Mouse (Mus musculus): ENCODE measurements around the gene Foxred1. TPM values are rescaled to one million over a fixed set of nuclear protein-coding genes. Genes with fewer than 3 reads are reported as not detected.

Foxred1 gene
- polyA plus RNA-seq, 1 experiment from 2014 or later, result 18.9 TPM

- Histone ChIP-seq H3K27ac (peak within 1 kb of the TSS; percentile 88), H3K36me3 (ENCODE audit: inconsistent target) (peaks cover 3% of the 10 kb centered on the region; the same call in 1 of the 2 replicates), H3K79me2 (ENCODE audit: inconsistent target) (peaks cover 9% of the 10 kb centered on the region; the same call in 1 of the 2 replicates), H3K4me3 (ENCODE audit: inconsistent target) (peak within 1 kb of the TSS; percentile 82)
- under 1% methylated on average over 38 of the region's 38 CpGs for WGBS (ENCODE audit: missing documents)
Measured at GRCm38 (mm10) chr9:35175251-35176123, 35.4 kb downstream of the Foxred1 start, which contains the start of gene Dcps. Gene Dcps, minus strand, starts transcription at chr9:35176061.

GRCm38 (mm10) chr9:35173331-35173730 is 37.5 kb downstream of the Foxred1 start:
- Histone ChIP-seq H3K79me2 (ENCODE audit: inconsistent target) (peaks cover 9% of the 10 kb centered on the region; the same call in 1 of the 2 replicates), H3K36me3 (ENCODE audit: inconsistent target) (peaks cover 9% of the 10 kb centered on the region; the same call in 1 of the 2 replicates), H3K27ac (no peak overlapping the region), H3K4me3 (ENCODE audit: inconsistent target) (no peak overlapping the region)
- WGBS (ENCODE audit: missing documents), result 78% methylated on average over 1 of the region's 1 CpGs

- no peak overlapping the region for H3K27ac ChIP-seq
- 78% methylated on average over 6 of the region's 7 CpGs for WGBS (ENCODE audit: missing documents)
- H3K4me3 ChIP-seq (ENCODE audit: inconsistent target), result no peak overlapping the region
- H3K79me2 ChIP-seq (ENCODE audit: inconsistent target), result peaks cover 9% of the 10 kb centered on the region; the same call in 1 of the 2 replicates
- peaks cover 9% of the 10 kb centered on the region; the same call in 1 of the 2 replicates for H3K36me3 ChIP-seq (ENCODE audit: inconsistent target)
Measured at GRCm38 (mm10) chr9:35170071-35170470, 40.8 kb downstream of the Foxred1 start.

- no peak overlapping the region for H3K27ac ChIP-seq
- peaks cover 9% of the 10 kb centered on the region; the same call in 1 of the 2 replicates for H3K36me3 ChIP-seq (ENCODE audit: inconsistent target)
- no peak overlapping the region for H3K4me3 ChIP-seq (ENCODE audit: inconsistent target)
- 87% methylated on average over 9 of the region's 9 CpGs for WGBS (ENCODE audit: missing documents)
- H3K79me2 ChIP-seq (ENCODE audit: inconsistent target), result no peaks in the 10 kb centered on the region
Measured at GRCm38 (mm10) chr9:35166798-35167635, 43.8 kb downstream of the Foxred1 start.

GRCm38 (mm10) chr9:35166144-35166797 is 44.6 kb downstream of the Foxred1 start:
- Histone ChIP-seq H3K36me3 (ENCODE audit: inconsistent target) (peaks cover 9% of the 10 kb centered on the region; the same call in 1 of the 2 replicates), H3K79me2 (ENCODE audit: inconsistent target) (no peaks in the 10 kb centered on the region), H3K4me3 (ENCODE audit: inconsistent target) (no peak overlapping the region), H3K27ac (no peak overlapping the region)
- WGBS (ENCODE audit: missing documents), result 84% methylated on average over 3 of the region's 3 CpGs

GRCm38 (mm10) chr9:35164142-35164874 is 46.5 kb downstream of the Foxred1 start:
- Histone ChIP-seq H3K36me3 (ENCODE audit: inconsistent target) (no peaks in the 10 kb centered on the region; the same call in 1 of the 2 replicates), H3K4me3 (ENCODE audit: inconsistent target) (no peak overlapping the region), H3K79me2 (ENCODE audit: inconsistent target) (no peaks in the 10 kb centered on the region), H3K27ac (no peak overlapping the region)
- WGBS (ENCODE audit: missing documents), result 81% methylated on average over 5 of the region's 5 CpGs

- Histone ChIP-seq H3K4me3 (ENCODE audit: inconsistent target) (no peak overlapping the region), H3K79me2 (ENCODE audit: inconsistent target) (no peaks in the 10 kb centered on the region), H3K27ac (no peak overlapping the region), H3K36me3 (ENCODE audit: inconsistent target) (no peaks in the 10 kb centered on the region)
- 64% methylated on average over 11 of the region's 11 CpGs for WGBS (ENCODE audit: missing documents)
Measured at GRCm38 (mm10) chr9:35163011-35163690, 47.7 kb downstream of the Foxred1 start.

GRCm38 (mm10) chr9:35161721-35162120 is 49.1 kb downstream of the Foxred1 start:
- Histone ChIP-seq H3K27ac (no peak overlapping the region), H3K79me2 (ENCODE audit: inconsistent target) (no peaks in the 10 kb centered on the region), H3K4me3 (ENCODE audit: inconsistent target) (no peak overlapping the region), H3K36me3 (ENCODE audit: inconsistent target) (no peaks in the 10 kb centered on the region)
- 95% methylated on average over 7 of the region's 7 CpGs for WGBS (ENCODE audit: missing documents)

- no peak overlapping the region for H3K4me3 ChIP-seq (ENCODE audit: inconsistent target)
- 95% methylated on average over 2 of the region's 2 CpGs for WGBS (ENCODE audit: missing documents)
- H3K27ac ChIP-seq, result no peak overlapping the region
- no peaks in the 10 kb centered on the region for H3K79me2 ChIP-seq (ENCODE audit: inconsistent target)
- no peaks in the 10 kb centered on the region for H3K36me3 ChIP-seq (ENCODE audit: inconsistent target)
Measured at GRCm38 (mm10) chr9:35160662-35161061, 50.2 kb downstream of the Foxred1 start.

- Histone ChIP-seq H3K27ac (no peak overlapping the region), H3K79me2 (ENCODE audit: inconsistent target) (no peaks in the 10 kb centered on the region), H3K36me3 (ENCODE audit: inconsistent target) (no peaks in the 10 kb centered on the region), H3K4me3 (ENCODE audit: inconsistent target) (no peak overlapping the region)
- 91% methylated on average over 2 of the region's 3 CpGs for WGBS (ENCODE audit: missing documents)
Measured at GRCm38 (mm10) chr9:35158477-35158876, 52.4 kb downstream of the Foxred1 start.

GRCm38 (mm10) chr9:35156862-35157261 is 54.0 kb downstream of the Foxred1 start:
- 94% methylated on average over 4 of the region's 4 CpGs for WGBS (ENCODE audit: missing documents)
- no peak overlapping the region for H3K4me3 ChIP-seq (ENCODE audit: inconsistent target)
- H3K79me2 ChIP-seq (ENCODE audit: inconsistent target), result no peaks in the 10 kb centered on the region
- H3K36me3 ChIP-seq (ENCODE audit: inconsistent target), result no peaks in the 10 kb centered on the region
- no peak overlapping the region for H3K27ac ChIP-seq

GRCm38 (mm10) chr9:35156002-35156710 is 54.7 kb downstream of the Foxred1 start:
- WGBS (ENCODE audit: missing documents), result 95% methylated on average over 5 of the region's 5 CpGs
- H3K27ac ChIP-seq, result no peak overlapping the region
- H3K4me3 ChIP-seq (ENCODE audit: inconsistent target), result no peak overlapping the region
- H3K36me3 ChIP-seq (ENCODE audit: inconsistent target), result no peaks in the 10 kb centered on the region
- H3K79me2 ChIP-seq (ENCODE audit: inconsistent target), result no peaks in the 10 kb centered on the region
